Mouse (Mus musculus) brain, embryonic 18.5 days (tissue): ENCODE data around the gene Gm49425.
A peak's percentile ranks its signal among the peaks of the same experiment; 100 is the strongest.
"Not testable (repeated sequence)": the region's sequence is repeated elsewhere in the genome, so short reads cannot be mapped to it uniquely, and the experiment has no call there.

Experiments
- DNase-seq: peaks from one replicate; pipeline ENCODE4 v3.0.0-alpha.2; 2012; ENCODE audit warnings: low read depth, low spot score

Gm49425 gene

GRCm38 (mm10) chr15:101517161-101517560, at the start of gene Gm49425:
Gene Gm49425 (minus strand): TSS chr15:101517261.
- DNase-seq, result not testable (repeated sequence)

DNA sequence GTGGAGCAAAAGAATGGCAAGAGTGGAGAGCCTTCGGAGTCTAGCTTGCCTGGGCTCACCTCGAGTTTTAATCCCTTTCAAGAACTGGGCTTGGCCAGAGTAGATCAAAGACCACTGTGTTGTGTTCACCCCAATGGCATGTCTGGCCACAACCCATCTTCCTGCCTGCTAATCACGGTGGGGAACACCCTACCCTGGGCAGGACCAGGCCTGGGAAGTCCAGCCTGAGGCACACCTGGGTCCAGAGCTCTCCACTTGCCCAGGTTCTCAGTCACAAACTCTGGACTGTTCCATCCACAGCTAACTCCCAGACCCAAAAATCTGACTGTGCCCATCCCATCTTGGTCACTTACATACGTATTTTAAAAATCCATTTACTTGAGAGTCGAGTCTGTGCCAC, 45.8 kb upstream of the Gm49425 start, which contains the start of gene Krt90:
Gene Krt90 (minus strand): TSS at position 101 of the 400 bp plus-strand sequence.
- no peak for DNase-seq

DNA sequence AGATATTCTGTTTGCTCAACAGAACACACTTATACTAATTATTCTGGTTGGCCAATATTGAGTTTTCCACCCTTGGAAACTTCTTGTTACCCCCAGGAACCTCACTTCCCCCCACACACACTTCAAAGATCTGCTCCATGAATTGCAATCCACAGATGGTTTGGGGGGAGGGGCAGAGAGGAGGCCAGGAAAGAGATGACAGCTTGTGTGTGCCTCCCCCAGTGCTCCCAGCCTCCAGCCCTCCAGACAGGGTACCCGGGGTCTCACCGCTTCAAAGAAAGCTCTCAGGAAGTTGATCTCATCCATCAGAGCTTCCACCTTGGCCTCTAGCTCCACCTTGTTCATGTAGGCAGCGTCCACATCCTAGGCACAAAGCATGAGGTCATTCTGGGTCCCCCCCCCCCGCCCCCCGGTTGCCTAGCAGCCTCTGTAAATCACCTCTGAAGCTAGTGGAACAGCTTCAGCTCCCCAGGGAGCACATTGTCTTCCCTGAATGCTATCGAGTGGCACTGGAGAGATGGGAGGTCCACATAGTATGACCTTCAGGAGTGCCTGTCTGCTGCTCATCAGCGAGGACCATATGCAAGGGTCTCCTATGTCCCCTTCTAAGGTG, 41.1 kb upstream of the Gm49425 start:
- no peak for DNase-seq

DNA sequence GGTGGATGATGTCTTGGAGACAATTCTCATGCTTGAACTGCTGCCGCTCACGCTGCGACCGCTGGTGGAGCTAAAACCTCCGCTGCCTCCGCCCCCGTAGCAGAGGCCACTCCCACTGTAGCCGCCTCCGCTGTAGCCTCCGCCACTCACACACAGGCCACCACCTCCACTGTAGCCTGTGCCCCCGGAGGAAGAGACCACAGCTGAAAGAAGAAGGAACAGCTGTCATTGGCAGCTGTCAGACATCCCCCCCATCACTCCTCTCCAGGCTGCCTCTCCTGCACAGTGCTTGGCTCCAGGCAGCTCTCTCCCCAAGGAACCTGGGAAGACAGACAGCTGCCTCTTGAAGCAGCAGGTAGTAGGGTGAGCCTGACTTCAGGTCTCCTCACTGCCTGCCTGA, 36.1 kb upstream of the Gm49425 start:
- no peak for DNase-seq

GRCm38 (mm10) chr15:101552188-101552587, 35.1 kb upstream of the Gm49425 start:
- DNase-seq, result no peak

- no peak for DNase-seq
Observed at GRCm38 (mm10) chr15:101550567-101550966, 33.5 kb upstream of the Gm49425 start, which contains the start of gene Krt82. Gene Krt82 (minus strand): TSS chr15:101550667.

- DNase-seq, result no peak
Observed at GRCm38 (mm10) chr15:101544478-101544877, 27.4 kb upstream of the Gm49425 start.

- no peak for DNase-seq
Observed at GRCm38 (mm10) chr15:101542543-101542942, 25.5 kb upstream of the Gm49425 start.

GRCm38 (mm10) chr15:101538580-101538900, 21.5 kb upstream of the Gm49425 start:
- DNase-seq, result no peak

DNA sequence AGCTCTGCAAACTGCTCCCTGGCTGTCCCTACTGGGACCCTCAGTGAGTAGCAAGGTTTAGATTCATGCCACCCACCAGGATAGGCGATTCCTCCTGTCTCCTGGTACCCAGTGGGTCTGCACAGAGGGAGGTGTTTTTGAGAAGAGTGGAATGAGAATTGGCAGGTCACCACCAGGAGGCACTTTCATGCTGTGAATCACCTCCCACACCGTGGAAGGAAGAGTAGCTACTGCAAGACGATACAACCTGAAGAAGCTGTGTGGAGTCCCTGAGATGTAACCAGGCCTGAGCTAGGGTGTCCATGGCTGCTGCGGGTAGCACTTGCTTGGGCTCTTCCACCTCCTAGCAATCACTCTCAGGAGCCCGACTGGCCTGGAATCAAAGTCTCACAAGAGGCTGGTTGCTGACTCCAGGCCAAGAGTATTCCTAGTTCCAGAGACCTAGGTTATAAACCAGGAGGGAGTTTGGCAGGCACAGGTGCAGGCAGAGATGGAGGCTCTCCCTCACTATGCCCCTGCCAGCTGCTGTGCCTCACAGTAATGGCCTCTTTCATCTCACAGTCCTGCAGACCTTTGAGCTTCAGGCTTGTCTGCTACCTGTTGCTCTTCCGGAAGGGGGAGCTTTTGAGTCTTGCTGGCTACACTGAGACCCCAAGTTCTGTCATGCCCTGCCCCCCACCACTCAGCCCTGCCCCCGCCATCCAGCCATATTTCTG, 21.0 kb upstream of the Gm49425 start:
- DNase-seq, result no peak

DNA sequence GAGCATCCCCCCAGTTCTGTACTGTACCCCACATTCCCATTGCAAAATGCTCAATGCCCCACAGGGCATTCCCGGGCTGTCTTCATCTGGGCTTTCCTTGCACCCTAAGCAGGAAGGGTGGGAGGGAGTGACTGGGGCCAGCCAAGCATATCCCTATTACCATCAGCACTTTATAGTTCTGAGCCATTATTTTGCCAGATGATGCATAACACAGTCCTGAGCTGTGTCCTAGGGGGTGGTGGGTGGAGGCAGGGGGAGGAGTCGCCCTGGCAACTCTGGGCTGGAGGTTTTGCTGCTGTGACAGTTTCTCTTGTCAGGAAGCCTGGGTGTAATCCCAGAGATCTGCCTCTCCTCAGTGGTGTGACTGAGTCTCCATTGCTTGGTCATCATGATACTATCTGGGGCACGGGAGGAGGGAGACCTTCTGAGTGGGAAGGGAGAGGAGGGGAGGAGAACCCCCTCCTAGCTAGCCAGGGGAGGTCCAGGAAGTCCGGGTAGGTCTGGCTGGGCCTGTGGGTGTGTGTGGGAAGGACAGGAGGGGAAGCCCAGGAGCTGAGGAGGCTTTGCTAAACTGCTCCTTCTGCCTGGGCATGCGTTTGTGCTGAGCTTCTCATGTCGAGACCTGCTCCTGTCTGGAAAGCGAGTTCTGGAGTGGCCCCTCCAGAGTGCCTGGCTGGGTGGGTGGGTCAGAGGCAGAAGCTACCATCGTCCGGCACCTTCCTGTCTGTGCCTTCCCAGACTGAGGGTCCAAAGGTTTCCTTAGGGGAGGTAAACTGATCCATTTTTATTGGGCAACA, 19.2 kb upstream of the Gm49425 start:
- no peak for DNase-seq

GRCm38 (mm10) chr15:101532720-101533119, 15.7 kb upstream of the Gm49425 start, which contains the start of gene Krt84:
Gene Krt84 (minus strand): TSS chr15:101532820.
- no peak for DNase-seq

GRCm38 (mm10) chr15:101522556-101523232, 5.6 kb upstream of the Gm49425 start:
- no peak for DNase-seq

DNA sequence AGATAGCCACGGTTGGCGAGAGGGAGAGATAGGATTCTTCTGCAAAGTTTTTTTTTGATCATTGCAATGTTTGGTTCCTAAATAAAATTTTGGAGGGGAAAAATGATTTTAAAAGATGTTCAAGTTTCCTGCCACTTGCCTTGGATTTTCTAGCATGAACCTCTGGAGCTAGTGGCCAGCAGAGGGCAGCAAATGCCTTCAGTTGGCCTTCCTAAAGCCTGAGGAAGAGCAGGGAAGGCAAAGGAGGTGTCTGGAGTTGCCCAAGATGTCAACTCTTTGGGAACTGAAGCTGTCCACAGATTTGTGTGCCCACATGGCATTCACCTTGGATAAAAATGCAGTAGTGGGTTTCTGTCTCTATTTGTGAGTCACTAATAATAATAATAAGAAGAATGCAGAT, 2.7 kb upstream of the Gm49425 start:
- DNase-seq, result peak; percentile 56

DNA sequence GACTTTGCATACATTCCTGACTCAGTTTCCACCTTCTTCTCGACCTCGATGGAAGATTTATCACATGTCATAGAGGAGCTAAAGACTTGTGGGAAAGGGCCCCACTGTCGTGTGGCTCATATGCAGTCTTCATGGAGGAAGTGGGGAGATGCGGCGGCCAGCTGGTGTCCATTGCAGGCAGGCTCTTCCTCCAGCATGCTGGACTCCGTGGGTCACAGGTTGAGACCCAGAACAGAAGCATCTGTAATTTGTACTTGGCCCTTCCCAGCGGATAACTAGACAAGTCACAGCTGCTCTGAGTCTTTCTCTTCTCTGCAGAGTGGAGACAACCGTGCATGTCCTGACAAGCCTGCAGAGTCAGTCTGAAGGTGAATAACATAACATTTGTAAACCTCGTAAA, 8.8 kb downstream of the Gm49425 start:
- DNase-seq, result no peak

DNA sequence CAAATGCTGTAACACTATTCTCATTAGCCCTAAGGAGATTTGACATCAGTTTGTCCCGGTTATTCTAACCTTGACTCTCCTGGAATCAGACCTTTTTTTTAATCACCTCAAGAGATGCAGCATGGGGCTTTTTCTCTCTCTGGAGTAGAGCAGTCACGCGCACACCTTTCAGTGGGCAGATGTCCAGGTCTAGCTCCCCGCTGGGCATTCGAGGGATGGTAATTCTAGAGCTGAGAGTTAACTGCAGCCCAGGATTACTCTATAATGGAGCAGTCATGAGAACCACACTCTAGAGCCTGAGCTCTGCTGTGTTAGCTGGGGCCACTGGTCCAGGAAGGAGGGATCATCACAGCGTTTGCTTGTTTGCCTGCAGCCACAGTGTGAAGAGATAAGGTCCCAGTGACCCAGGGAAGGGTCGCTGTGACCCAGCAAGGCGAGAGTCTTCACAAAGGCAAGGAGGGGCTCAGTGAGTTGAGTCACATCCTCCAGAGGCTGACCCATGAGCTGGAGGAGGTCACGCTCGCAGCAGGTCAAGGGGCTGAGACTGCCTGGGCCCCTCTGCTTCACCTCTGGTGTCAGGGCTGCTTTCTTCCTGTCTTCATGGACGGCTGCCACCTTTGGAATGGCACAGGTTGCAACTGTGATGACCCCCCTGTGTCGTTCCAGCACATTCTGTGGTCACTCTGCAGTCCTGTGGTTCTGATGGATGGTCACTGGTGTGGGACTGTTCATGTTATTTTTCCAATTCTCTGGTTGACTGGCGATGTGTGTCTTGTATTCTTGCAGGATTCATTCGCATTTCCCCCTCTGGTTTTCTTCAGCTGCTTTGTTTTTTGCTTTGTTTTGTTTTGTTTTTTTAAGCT, 9.9 kb downstream of the Gm49425 start:
- DNase-seq, result no peak

DNA sequence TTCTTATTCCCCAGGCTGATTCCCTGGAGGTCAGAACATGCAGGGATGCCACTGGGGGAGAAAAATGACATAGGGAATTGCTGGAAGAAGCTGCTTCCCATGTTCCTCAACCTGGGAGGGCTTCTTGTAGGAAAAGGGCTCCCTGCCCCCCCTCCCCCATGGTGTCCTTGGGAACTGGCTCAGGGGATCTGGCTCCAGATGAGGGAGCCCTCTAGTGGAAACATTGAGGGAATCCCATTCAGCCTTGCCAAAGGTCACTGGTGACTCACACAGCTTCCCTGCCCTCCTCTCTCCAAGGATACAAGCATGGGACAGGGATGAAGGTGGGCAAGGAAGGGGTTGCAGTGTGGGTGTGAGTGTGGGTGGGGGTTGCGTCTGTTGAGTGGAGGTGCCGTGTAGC, 19.9 kb downstream of the Gm49425 start:
- DNase-seq, result no peak

- no peak for DNase-seq
Observed at GRCm38 (mm10) chr15:101495266-101495665, 21.8 kb downstream of the Gm49425 start.

GRCm38 (mm10) chr15:101494203-101494602, 22.9 kb downstream of the Gm49425 start:
- no peak for DNase-seq

DNA sequence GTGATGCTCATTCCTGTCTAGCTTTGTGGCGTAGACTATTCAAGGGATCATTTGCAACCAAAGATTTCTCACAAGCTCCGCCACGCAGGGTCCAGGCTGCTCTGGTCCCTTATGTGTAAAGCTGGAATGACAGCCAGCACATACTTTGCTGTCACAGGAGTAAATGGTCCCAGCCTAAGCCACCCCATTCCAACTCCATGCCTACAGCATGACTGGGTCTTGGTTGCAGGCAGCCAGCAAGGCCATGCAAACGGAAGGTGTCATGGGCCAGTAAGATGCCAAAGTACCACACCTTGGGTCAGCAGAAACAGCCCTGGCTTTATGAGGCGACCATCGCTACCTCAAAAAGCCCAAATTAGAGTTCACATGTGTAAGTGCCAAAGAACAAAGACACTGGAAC, 23.3 kb downstream of the Gm49425 start:
- no peak for DNase-seq

GRCm38 (mm10) chr15:101492718-101493117, 24.3 kb downstream of the Gm49425 start:
- DNase-seq, result no peak
